Mouse (Mus musculus) layer of hippocampus, postnatal 10 days (tissue): ENCODE measurements around the gene 5730522E02Rik. TPM values are rescaled to one million over a fixed set of nuclear protein-coding genes. Genes with fewer than 3 reads are reported as not detected.

Experiments used
- microRNA-seq, 2 experiments: library from miRNA; unstranded; fragments of <30 nt; microRNA quantifications; one replicate each; pipeline ENCODE4 v1.2.0; 2021
- total RNA-seq, 2 experiments: library from RNA; stranded (reverse); gene quantifications; 2 replicates each; pipeline ENCODE4 v1.2.3; 2021

Gene 5730522E02Rik
- total RNA-seq, 2 experiments from 2014 or later = 13.6 to 19.5 TPM

Small RNA genes lying within 50 kb of the gene (microRNA-seq; reads per million reads assigned to microRNA genes)
- 0 reads per million in 2 experiments for gene Mir6372

Other genes starting within 250 kb of the 5730522E02Rik start
- gene Fancl, start 175.4 kb upstream of the 5730522E02Rik start, total RNA-seq = 10 to 100 TPM; 11.5 to 12.2 TPM